Mouse (Mus musculus): ENCODE measurements around the gene Crhr1. TPM values are rescaled to one million over a fixed set of nuclear protein-coding genes. Genes with fewer than 3 reads are reported as not detected.
A peak's percentile ranks its signal among the peaks of the same experiment; 100 is the strongest.

Gene Crhr1
- total and polyA plus RNA-seq, 3 experiments, result not detected

DNA sequence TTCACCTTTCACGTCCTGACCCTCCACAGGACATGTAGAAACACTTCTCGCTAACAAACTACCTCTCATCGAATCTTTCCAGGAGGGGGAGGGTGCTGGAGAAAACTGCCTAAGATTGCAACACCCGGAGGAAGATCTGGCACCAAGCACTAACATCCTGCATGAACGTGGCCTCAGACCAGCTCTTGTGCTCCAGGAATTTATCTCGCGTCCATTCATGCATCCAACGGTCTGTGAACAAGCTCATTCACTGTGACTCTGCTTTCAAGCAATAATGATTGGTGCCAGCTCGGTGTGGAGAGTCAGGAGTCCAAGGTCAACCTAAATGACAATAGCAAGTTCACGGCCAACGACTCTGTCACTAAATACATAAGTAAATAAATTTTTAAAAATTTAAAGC, 20.8 kb upstream of the Crhr1 start:
- Histone ChIP-seq H3K27ac (no peak overlapping the region), H3K9ac (ENCODE audit: low read depth, low read length) (no peak overlapping the region), H3K79me2 (replicated peaks; ENCODE audit: control insufficient read depth, insufficient read depth, low read length) (no peaks in the 10 kb centered on the region), H3K36me3 (ENCODE audit: control insufficient read depth, insufficient read depth, low read length) (no peaks in the 10 kb centered on the region), H3K27me3 (ENCODE audit: control insufficient read depth, insufficient read depth, low read length) (no peaks in the 10 kb centered on the region), H3K4me3 (no peak overlapping the region), H3K4me1 (ENCODE audit: control insufficient read depth, insufficient read depth, low read length) (no peaks in the 10 kb centered on the region)
- no peak for DNase-seq
- 59% methylated on average over 11 of the region's 11 CpGs for WGBS
- intact Hi-C loops (cut with DNase I), result no loop called here
- TF ChIP-seq POLR2A (IDR thresholded peaks at IDR 0.05; ENCODE audit: insufficient read depth, low read depth, low read length), result no peak
- TF ChIP-seq EP300 (IDR thresholded peaks at IDR 0.05; ENCODE audit: insufficient read depth, low read depth, low read length), result no peak
- TF ChIP-seq CTCF (IDR thresholded peaks at IDR 0.05), result no peak

DNA sequence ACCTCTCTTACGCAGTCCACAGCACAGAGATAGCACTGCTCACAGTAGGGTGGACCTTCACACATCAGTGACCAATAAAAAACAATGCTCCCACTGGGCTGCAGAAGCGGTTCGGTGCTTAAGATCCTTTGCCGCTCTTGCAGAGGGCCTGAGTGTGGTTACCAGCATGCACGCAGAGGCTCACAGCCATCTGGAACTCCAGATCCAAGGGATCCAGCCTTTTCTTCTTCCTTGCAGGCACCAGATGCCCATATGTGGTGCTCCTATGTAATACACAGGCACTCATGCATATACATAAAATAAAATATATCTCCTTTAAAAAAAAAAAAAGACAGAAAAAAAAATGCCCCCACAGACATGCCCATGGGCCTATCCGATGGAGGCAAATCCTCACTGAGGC, 19.0 kb upstream of the Crhr1 start:
- TF ChIP-seq CTCF (IDR thresholded peaks at IDR 0.05), result no peak
- TF ChIP-seq POLR2A (IDR thresholded peaks at IDR 0.05; ENCODE audit: insufficient read depth, low read depth, low read length), result no peak
- no peak for TF ChIP-seq EP300 (IDR thresholded peaks at IDR 0.05; ENCODE audit: insufficient read depth, low read depth, low read length)
- DNase-seq, result no peak
- Histone ChIP-seq H3K79me2 (replicated peaks; ENCODE audit: control insufficient read depth, insufficient read depth, low read length) (no peaks in the 10 kb centered on the region), H3K27ac (no peak overlapping the region), H3K4me3 (no peak overlapping the region), H3K9ac (ENCODE audit: low read depth, low read length) (no peak overlapping the region), H3K27me3 (ENCODE audit: control insufficient read depth, insufficient read depth, low read length) (no peaks in the 10 kb centered on the region), H3K36me3 (ENCODE audit: control insufficient read depth, insufficient read depth, low read length) (no peaks in the 10 kb centered on the region), H3K4me1 (ENCODE audit: control insufficient read depth, insufficient read depth, low read length) (no peaks in the 10 kb centered on the region)
- 86% methylated on average over 6 of the region's 6 CpGs for WGBS
- intact Hi-C loops (cut with DNase I), result no loop called here

DNA sequence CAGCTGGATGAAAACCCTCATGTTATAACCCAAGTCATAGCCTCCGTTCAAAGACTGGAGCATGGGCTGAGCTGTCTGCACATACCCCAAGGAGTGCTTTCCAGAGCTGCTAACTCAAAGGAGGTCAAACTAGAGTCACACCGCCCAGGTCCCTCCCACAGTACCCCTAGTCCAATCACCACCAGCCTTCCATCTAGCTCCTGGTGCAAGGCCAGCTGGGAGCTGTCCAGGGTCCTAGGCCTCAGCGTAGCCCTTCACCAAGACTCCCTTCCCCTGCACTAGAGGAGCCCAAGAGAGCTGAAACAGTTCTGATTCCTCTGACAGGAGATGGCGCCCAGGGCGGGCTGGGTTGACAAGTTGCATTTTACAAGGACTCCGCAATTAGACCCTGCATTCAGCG, 18.0 kb upstream of the Crhr1 start:
- Histone ChIP-seq H3K4me1 (ENCODE audit: control insufficient read depth, insufficient read depth, low read length) (no peaks in the 10 kb centered on the region), H3K4me3 (no peak overlapping the region), H3K9ac (ENCODE audit: low read depth, low read length) (no peak overlapping the region), H3K27me3 (ENCODE audit: control insufficient read depth, insufficient read depth, low read length) (no peaks in the 10 kb centered on the region), H3K79me2 (replicated peaks; ENCODE audit: control insufficient read depth, insufficient read depth, low read length) (no peaks in the 10 kb centered on the region), H3K27ac (no peak overlapping the region), H3K36me3 (ENCODE audit: control insufficient read depth, insufficient read depth, low read length) (no peaks in the 10 kb centered on the region)
- TF ChIP-seq POLR2A (IDR thresholded peaks at IDR 0.05; ENCODE audit: insufficient read depth, low read depth, low read length), result no peak
- TF ChIP-seq EP300 (IDR thresholded peaks at IDR 0.05; ENCODE audit: insufficient read depth, low read depth, low read length), result no peak
- TF ChIP-seq CTCF (IDR thresholded peaks at IDR 0.05), result no peak
- intact Hi-C loops (cut with DNase I), result no loop called here
- 3% methylated on average over 7 of the region's 7 CpGs for whole genome bisulfite sequencing
- DNase-seq, result peak; percentile 42 to 56

DNA sequence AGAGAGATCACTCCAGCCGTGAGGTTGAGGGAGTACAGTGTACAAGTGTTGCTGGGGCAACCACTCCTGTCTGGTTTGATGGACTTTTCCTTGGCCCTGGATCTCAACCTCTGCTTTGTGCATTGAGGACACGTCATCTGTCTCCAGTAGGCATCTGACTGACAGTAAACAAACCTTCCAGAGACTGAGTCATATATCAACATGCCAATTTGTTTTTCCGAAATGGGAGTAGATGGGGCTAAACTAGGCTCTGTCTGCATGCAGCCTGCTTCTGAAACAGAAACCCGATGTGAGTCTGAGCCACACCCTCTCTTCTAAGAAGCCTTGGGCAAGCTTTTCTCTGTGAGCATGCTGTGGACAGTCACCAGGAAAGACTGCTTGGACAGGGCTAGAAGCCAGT, 14.3 kb upstream of the Crhr1 start:
- Histone ChIP-seq H3K79me2 (replicated peaks; ENCODE audit: control insufficient read depth, insufficient read depth, low read length) (no peaks in the 10 kb centered on the region), H3K4me3 (no peak overlapping the region), H3K36me3 (ENCODE audit: control insufficient read depth, insufficient read depth, low read length) (no peaks in the 10 kb centered on the region), H3K4me1 (ENCODE audit: control insufficient read depth, insufficient read depth, low read length) (no peaks in the 10 kb centered on the region), H3K27me3 (ENCODE audit: control insufficient read depth, insufficient read depth, low read length) (no peaks in the 10 kb centered on the region), H3K27ac (no peak overlapping the region), H3K9ac (ENCODE audit: low read depth, low read length) (no peak overlapping the region)
- intact Hi-C loops (cut with DNase I), result no loop called here
- TF ChIP-seq CTCF (IDR thresholded peaks at IDR 0.05), result no peak
- TF ChIP-seq EP300 (IDR thresholded peaks at IDR 0.05; ENCODE audit: insufficient read depth, low read depth, low read length), result no peak
- no peak for TF ChIP-seq POLR2A (IDR thresholded peaks at IDR 0.05; ENCODE audit: insufficient read depth, low read depth, low read length)
- no peak for DNase-seq
- WGBS, result 56% methylated on average over 4 of the region's 4 CpGs

DNA sequence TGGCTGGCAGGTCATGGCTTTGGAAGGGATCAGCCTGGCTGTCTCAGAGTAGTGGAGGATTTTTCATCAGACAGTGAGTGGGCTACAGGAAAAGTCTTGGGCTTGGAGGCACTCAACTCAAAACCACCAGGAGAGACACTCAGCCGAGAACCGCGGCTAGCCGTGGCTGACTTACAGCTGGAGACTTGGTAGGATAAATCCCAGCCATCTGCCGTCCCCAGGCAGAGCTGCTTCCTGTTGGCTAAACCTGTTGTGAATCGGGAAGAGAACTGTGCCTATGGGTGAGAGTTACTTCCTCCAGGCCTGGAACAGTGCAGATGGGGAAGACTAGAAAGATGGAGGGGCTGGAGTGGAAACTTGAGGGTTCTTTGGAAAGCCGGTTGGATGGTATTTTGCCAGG, 9.7 kb upstream of the Crhr1 start:
- 58% methylated on average over 7 of the region's 7 CpGs for WGBS
- no peak for DNase-seq
- H3K27me3 ChIP-seq (ENCODE audit: control insufficient read depth, insufficient read depth, low read length), result no peaks in the 10 kb centered on the region; the same call in 1 of the 2 replicates
- no peaks in the 10 kb centered on the region for H3K4me1 ChIP-seq (ENCODE audit: control insufficient read depth, insufficient read depth, low read length)
- H3K4me3 ChIP-seq, result no peak overlapping the region
- no peak overlapping the region for H3K27ac ChIP-seq
- intact Hi-C loops (cut with DNase I), result no loop called here
- H3K36me3 ChIP-seq (ENCODE audit: control insufficient read depth, insufficient read depth, low read length), result no peaks in the 10 kb centered on the region
- H3K79me2 ChIP-seq (replicated peaks; ENCODE audit: control insufficient read depth, insufficient read depth, low read length), result no peaks in the 10 kb centered on the region
- H3K9ac ChIP-seq (ENCODE audit: low read depth, low read length), result no peak overlapping the region
- TF ChIP-seq POLR2A (IDR thresholded peaks at IDR 0.05; ENCODE audit: insufficient read depth, low read depth, low read length) (no peak), CTCF (IDR thresholded peaks at IDR 0.05) (no peak), EP300 (IDR thresholded peaks at IDR 0.05; ENCODE audit: insufficient read depth, low read depth, low read length) (no peak)

DNA sequence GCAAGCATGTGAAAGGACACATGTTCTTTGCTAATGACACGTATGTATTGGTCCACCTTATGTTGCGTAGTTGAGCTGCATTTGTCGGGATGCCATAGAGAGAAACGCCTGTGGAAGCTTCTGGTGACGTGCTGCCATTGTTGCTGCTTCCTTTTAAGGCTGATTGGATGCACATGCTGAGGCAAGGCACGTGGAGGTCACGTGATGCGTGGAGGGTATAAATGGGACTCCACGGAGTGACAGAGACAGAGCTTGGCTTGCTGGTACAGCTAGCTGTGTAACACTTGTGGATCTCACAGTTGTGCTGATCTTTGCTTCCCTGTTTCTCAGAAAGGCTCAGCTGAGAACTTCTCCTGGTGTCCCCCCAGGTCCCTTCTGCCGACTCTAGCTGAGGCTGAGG, 9.2 kb upstream of the Crhr1 start:
- WGBS, result 74% methylated on average over 10 of the region's 10 CpGs
- no peak for TF ChIP-seq CTCF (IDR thresholded peaks at IDR 0.05)
- no peak for DNase-seq
- no peak overlapping the region for H3K27ac ChIP-seq
- no peaks in the 10 kb centered on the region for H3K79me2 ChIP-seq (replicated peaks; ENCODE audit: control insufficient read depth, insufficient read depth, low read length)
- no peaks in the 10 kb centered on the region; the same call in 1 of the 2 replicates for H3K27me3 ChIP-seq (ENCODE audit: control insufficient read depth, insufficient read depth, low read length)
- H3K4me1 ChIP-seq (ENCODE audit: control insufficient read depth, insufficient read depth, low read length), result no peaks in the 10 kb centered on the region
- H3K4me3 ChIP-seq, result no peak overlapping the region
- H3K9ac ChIP-seq (ENCODE audit: low read depth, low read length), result no peak overlapping the region
- H3K36me3 ChIP-seq (ENCODE audit: control insufficient read depth, insufficient read depth, low read length), result no peaks in the 10 kb centered on the region
- intact Hi-C loops (cut with DNase I), result no loop called here
